Mouse (Mus musculus): ENCODE measurements around the gene Cdkn2aipnl.
A peak's percentile ranks its signal among the peaks of the same experiment; 100 is the strongest.

Cdkn2aipnl gene

GRCm38 (mm10) chr11:52003772-52004528 is 36.5 kb downstream of the Cdkn2aipnl start, which contains the start of gene Cdkl3:
Gene Cdkl3, plus strand, starts transcription at chr11:52004221.
- peak; percentile 94 to 95 for DNase-seq (ENCODE audit: low spot score in 2 of 2)

DNA sequence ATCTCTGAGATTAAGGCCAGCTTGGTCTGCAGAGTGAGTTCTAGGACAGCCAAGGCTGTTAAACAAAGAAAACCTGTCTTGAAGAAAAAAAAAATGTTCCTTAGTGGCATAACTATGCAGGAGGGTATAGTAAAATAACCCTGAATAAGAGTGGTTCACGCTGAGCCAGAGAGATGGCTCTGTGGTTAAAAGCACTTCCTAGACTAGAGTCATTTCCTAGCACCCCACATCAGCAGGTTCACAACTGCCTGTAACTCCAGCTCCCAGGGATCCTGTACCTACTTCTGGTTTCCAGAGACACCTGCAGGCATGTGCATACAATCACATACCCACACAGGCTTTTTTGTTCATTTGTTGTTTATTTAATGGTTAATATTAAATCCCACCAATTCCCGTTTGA is 38.1 kb downstream of the Cdkn2aipnl start:
- no peak for DNase-seq (ENCODE audit: low spot score in 2 of 2)

DNA sequence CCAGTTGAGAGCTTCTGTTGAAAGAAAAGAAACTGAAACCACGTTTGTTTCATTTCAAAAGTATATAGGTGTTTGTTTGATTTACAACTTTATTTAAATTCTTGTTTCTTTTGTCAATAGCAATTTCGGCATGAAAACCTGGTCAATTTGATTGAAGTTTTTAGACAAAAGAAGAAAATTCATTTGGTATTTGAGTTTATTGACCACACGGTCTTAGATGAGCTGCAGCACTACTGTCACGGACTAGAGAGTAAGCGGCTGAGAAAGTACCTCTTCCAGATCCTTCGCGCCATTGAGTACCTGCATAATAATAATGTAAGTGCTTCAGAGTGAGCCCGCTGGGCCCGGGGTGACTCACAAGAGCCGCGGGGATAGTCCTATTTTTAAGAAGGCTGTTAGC is 43.5 kb downstream of the Cdkn2aipnl start:
- no peak for DNase-seq (ENCODE audit: low spot score in 2 of 2)

DNA sequence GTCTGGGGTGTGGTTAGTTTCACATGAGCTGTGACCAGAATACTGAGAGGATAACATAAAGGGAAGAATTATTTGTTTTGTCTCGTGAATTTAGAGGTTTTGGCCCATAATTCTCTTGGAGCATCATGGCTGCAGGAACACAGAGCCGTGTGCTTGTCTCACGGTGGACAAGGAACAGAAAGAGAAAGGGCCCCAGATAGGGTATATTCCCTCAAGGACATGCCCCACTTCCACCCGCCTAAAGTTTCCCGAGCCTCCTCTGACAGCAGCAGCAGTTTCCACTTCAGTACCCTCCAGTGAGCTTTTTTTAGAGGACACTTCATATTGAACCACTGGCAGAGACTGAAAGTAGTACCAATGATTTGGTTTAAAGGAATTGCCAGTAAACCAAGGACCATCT is 44.1 kb downstream of the Cdkn2aipnl start:
- no peak for DNase-seq (ENCODE audit: low spot score in 2 of 2)

DNA sequence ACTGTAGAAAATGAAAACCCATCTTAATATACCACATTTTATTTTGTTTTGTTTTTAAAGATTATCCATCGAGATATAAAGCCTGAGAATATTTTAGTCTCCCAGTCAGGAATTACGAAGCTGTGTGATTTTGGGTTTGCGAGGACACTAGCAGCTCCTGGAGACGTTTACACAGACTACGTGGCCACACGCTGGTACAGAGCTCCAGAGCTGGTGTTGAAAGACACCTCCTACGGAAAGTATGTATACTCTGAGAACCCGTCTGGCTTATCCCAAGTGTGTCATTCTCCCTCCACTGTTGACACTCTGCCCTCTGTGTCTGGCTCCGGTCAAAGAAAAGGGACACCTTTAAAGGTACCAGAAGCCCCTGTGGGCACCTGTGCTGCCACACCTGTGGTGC is 50.8 kb downstream of the Cdkn2aipnl start:
- DNase-seq (ENCODE audit: low spot score in 2 of 2): no peak
